Mouse (Mus musculus) limb, embryonic 14.5 days (tissue): ENCODE measurements around the gene Tsr2. TPM values are rescaled to one million over a fixed set of nuclear protein-coding genes. Genes with fewer than 3 reads are reported as not detected.
A peak's percentile ranks its signal among the peaks of the same experiment; 100 is the strongest.

Experiments used
- ATAC-seq: fragments of 200-750 bp; cut with Nextera tagmentation; 2 replicates; pipeline ENCODE4 v1.8.0; 2017; ENCODE audit warnings: low read depth, moderate number of reproducible peaks, moderate TSS enrichment; ENCODE audit not compliant: low FRiP score
- DNase-seq: peaks from one replicate; pipeline ENCODE4 v3.0.0-alpha.2; 2015; ENCODE audit warnings: low spot score
- H3K27ac ChIP-seq: fragments of 300-500 bp; sonication (generic); replicated peaks from 2 replicates; pipeline ENCODE4 v1.5.1; 2014; ENCODE audit warnings: low read depth, mild to moderate bottlenecking, low read length, moderate library complexity, mixed read lengths
- H3K27me3 ChIP-seq: fragments of 300-500 bp; sonication (generic); 2 replicates; pipeline ENCODE4 v1.6.1; 2014; ENCODE audit warnings: low read length, mixed read lengths; ENCODE audit not compliant: control insufficient read depth, insufficient read depth
- H3K36me3 ChIP-seq: fragments of 300-500 bp; sonication (generic); 2 replicates; pipeline ENCODE4 v1.6.1; 2014; ENCODE audit warnings: mild to moderate bottlenecking, low read length, moderate library complexity, mixed read lengths; ENCODE audit not compliant: control insufficient read depth, insufficient read depth
- H3K4me1 ChIP-seq: fragments of 300-500 bp; sonication (generic); 2 replicates; pipeline ENCODE4 v1.6.1; 2014; ENCODE audit warnings: antibody characterized with exemption, low read length, mixed read lengths; ENCODE audit not compliant: control insufficient read depth, insufficient read depth
- H3K4me2 ChIP-seq: fragments of 300-500 bp; sonication (generic); replicated peaks from 2 replicates; pipeline ENCODE4 v1.6.1; 2014; ENCODE audit warnings: low read depth, mild to moderate bottlenecking, low read length, moderate library complexity; ENCODE audit not compliant: severe bottlenecking
- H3K4me3 ChIP-seq: fragments of 300-500 bp; sonication (generic); replicated peaks from 2 replicates; pipeline ENCODE4 v1.5.1; 2014; ENCODE audit warnings: low read length
- H3K9ac ChIP-seq: fragments of 300-500 bp; sonication (generic); 2 replicates; pipeline ENCODE4 v1.6.1; 2014; ENCODE audit warnings: mild to moderate bottlenecking, low read depth, low read length, moderate library complexity; ENCODE audit not compliant: severe bottlenecking
- H3K9me3 ChIP-seq: fragments of 300-500 bp; sonication (generic); 2 replicates; pipeline ENCODE4 v1.6.1; 2016; ENCODE audit warnings: low read length; ENCODE audit not compliant: control insufficient read depth
- POLR2A ChIP-seq: fragments of 200-500 bp; IDR thresholded peaks from 2 replicates; pipeline ENCODE4 v1.8.0; 2012; ENCODE audit warnings: inconsistent platforms, mild to moderate bottlenecking, moderate library complexity, borderline replicate concordance; ENCODE audit not compliant: insufficient read depth, insufficient read length; ENCODE audit errors: extremely low read depth
- WGBS: fragments of 180-500 bp; shearing (Covaris S2); extraction: QIAGEN DNeasy Blood & Tissue Kit; methylation state at CpG from one replicate; pipeline ENCODE4 v1.1.7; 2014; 5-methylcytosine and 5-hydroxymethylcytosine counted together
- polyA plus RNA-seq, 2 experiments: library from polyadenylated mRNA; depleted of rRNA in 1 of 2; stranded (reverse) in 1 of 2; unstranded in 1 of 2; fragments of >200 nt; fragmentation: Nextera tagmentation in 1 of 2; extraction: Ambion mirVana in 1 of 2; gene quantifications; 2 replicates each; pipeline versions ENCODE4 v1.2.1 to v1.2.3; 2012 to 2014

The Tsr2 gene
- polyA plus RNA-seq, 2 experiments = 34.9 to 40.3 TPM

- Histone ChIP-seq H3K9ac (no peak overlapping the region), H3K27me3 (no peaks in the 10 kb centered on the region), H3K4me3 (no peak overlapping the region), H3K9me3 (no peaks in the 10 kb centered on the region), H3K27ac (no peak overlapping the region), H3K4me1 (no peaks in the 10 kb centered on the region), H3K4me2 (no peak overlapping the region), H3K36me3 (no peaks in the 10 kb centered on the region)
- no peak for TF ChIP-seq POLR2A
- 15% methylated on average over 7 of the region's 7 CpGs for WGBS
- DNase-seq (peak; percentile 32), ATAC-seq (no peak)
Observed at GRCm38 (mm10) chrX:151116795-151117194, 20.5 kb upstream of the Tsr2 start.

GRCm38 (mm10) chrX:151107301-151108067, 11.1 kb upstream of the Tsr2 start:
- TF ChIP-seq POLR2A = no peak
- H3K9ac ChIP-seq = no peak overlapping the region

GRCm38 (mm10) chrX:151087418-151087817, 8.9 kb downstream of the Tsr2 start:
- no peak overlapping the region for H3K9ac ChIP-seq
- DNase-seq (no peak), ATAC-seq (no peak)
- WGBS = 75% methylated on average over 1 of the region's 1 CpGs
- TF ChIP-seq POLR2A = no peak
- H3K4me2 ChIP-seq = no peak overlapping the region
- peaks cover 38% of the 10 kb centered on the region for H3K36me3 ChIP-seq
- H3K9me3 ChIP-seq = no peaks in the 10 kb centered on the region
- no peaks in the 10 kb centered on the region for H3K4me1 ChIP-seq
- H3K27ac ChIP-seq = no peak overlapping the region
- H3K27me3 ChIP-seq = no peaks in the 10 kb centered on the region
- H3K4me3 ChIP-seq = no peak overlapping the region

More at GRCm38 (mm10) chrX:151107301-151108067, 11.1 kb upstream of the Tsr2 start:
- Histone ChIP-seq H3K27me3 (no peaks in the 10 kb centered on the region), H3K9me3 (no peaks in the 10 kb centered on the region), H3K27ac (no peak overlapping the region), H3K4me1 (no peaks in the 10 kb centered on the region), H3K4me3 (no peak overlapping the region), H3K4me2 (no peak overlapping the region), H3K36me3 (no peaks in the 10 kb centered on the region)
- 58% methylated on average over 7 of the region's 7 CpGs for WGBS
- DNase-seq = no peak
- no peak; the same call in 1 of the 2 replicates for ATAC-seq

- H3K27me3 ChIP-seq = no peaks in the 10 kb centered on the region
- TF ChIP-seq POLR2A = no peak
- no peak for ATAC-seq
- WGBS = 81% methylated on average over 2 of the region's 2 CpGs
- DNase-seq = no peak
- no peaks in the 10 kb centered on the region for H3K4me1 ChIP-seq
- H3K4me3 ChIP-seq = no peak overlapping the region
- H3K9me3 ChIP-seq = no peaks in the 10 kb centered on the region
- no peak overlapping the region for H3K27ac ChIP-seq
- H3K9ac ChIP-seq = no peak overlapping the region
- H3K36me3 ChIP-seq = peaks cover 39% of the 10 kb centered on the region
- no peak overlapping the region for H3K4me2 ChIP-seq
Observed at GRCm38 (mm10) chrX:151085599-151085998, 10.7 kb downstream of the Tsr2 start.

GRCm38 (mm10) chrX:151076941-151077485, 19.3 kb downstream of the Tsr2 start:
- H3K9me3 ChIP-seq = no peaks in the 10 kb centered on the region
- no peak for TF ChIP-seq POLR2A

More at GRCm38 (mm10) chrX:151076941-151077485, 19.3 kb downstream of the Tsr2 start:
- WGBS = 83% methylated on average over 4 of the region's 4 CpGs
- H3K9ac ChIP-seq = no peak overlapping the region
- DNase-seq (no peak), ATAC-seq (no peak)
- no peak overlapping the region for H3K4me3 ChIP-seq
- peaks cover 30% of the 10 kb centered on the region for H3K36me3 ChIP-seq
- H3K27ac ChIP-seq = no peak overlapping the region
- H3K4me2 ChIP-seq = no peak overlapping the region
- H3K4me1 ChIP-seq = no peaks in the 10 kb centered on the region
- no peaks in the 10 kb centered on the region; the same call in 1 of the 2 replicates for H3K27me3 ChIP-seq
